Mouse (Mus musculus) midbrain, embryonic 16.5 days (tissue): ENCODE data around the gene Txnrd2. TPM values are rescaled to one million over a fixed set of nuclear protein-coding genes. Genes with fewer than 3 reads are reported as not detected.

Experiments used
- ATAC-seq: fragments of 200-750 bp; cut with Nextera tagmentation; 2 replicates; pipeline ENCODE4 v1.8.0; 2017; ENCODE audit warnings: moderate TSS enrichment
- H3K27ac ChIP-seq: fragments of 300-500 bp; sonication (generic); 2 replicates; pipeline ENCODE4 v1.5.1; 2014; ENCODE audit warnings: mild to moderate bottlenecking, low read length, mixed read lengths
- H3K27me3 ChIP-seq: fragments of 300-500 bp; sonication (generic); 2 replicates; pipeline ENCODE4 v1.6.1; 2014; ENCODE audit warnings: low read depth, low read length, mixed read lengths; ENCODE audit not compliant: control insufficient read depth, insufficient read depth
- H3K36me3 ChIP-seq: fragments of 300-500 bp; sonication (generic); 2 replicates; pipeline ENCODE4 v1.6.1; 2014; ENCODE audit warnings: mild to moderate bottlenecking, low read length, moderate library complexity, mixed read lengths; ENCODE audit not compliant: control insufficient read depth, insufficient read depth
- H3K4me1 ChIP-seq: fragments of 300-500 bp; sonication (generic); 2 replicates; pipeline ENCODE4 v1.6.1; 2014; ENCODE audit warnings: mild to moderate bottlenecking, low read length, mixed read lengths; ENCODE audit not compliant: control insufficient read depth, insufficient read depth
- H3K4me2 ChIP-seq: fragments of 300-500 bp; sonication (generic); 2 replicates; pipeline ENCODE4 v1.6.1; 2014; ENCODE audit warnings: mild to moderate bottlenecking, low read length, mixed read lengths
- H3K4me3 ChIP-seq: fragments of 300-500 bp; sonication (generic); 2 replicates; pipeline ENCODE4 v1.5.1; 2014; ENCODE audit warnings: low read depth, mild to moderate bottlenecking, low read length, moderate library complexity, mixed read lengths
- H3K9ac ChIP-seq: fragments of 300-500 bp; sonication (generic); 2 replicates; pipeline ENCODE4 v1.6.1; 2014; ENCODE audit warnings: low read depth, low read length, mixed read lengths
- H3K9me3 ChIP-seq: fragments of 300-500 bp; sonication (generic); replicated peaks from 2 replicates; pipeline ENCODE4 v1.6.1; 2014; ENCODE audit warnings: mild to moderate bottlenecking, low read length, mixed read lengths; ENCODE audit not compliant: control insufficient read depth, poor library complexity, severe bottlenecking
- WGBS: fragments of 180-500 bp; shearing (Covaris S2); extraction: QIAGEN DNeasy Blood & Tissue Kit; methylation state at CpG from one replicate; pipeline ENCODE4 v1.1.7; 2014; 5-methylcytosine and 5-hydroxymethylcytosine counted together
- polyA plus RNA-seq: library from polyadenylated mRNA; unstranded; fragments of >200 nt; fragmentation: Nextera tagmentation; extraction: Ambion mirVana; gene quantifications from 2 replicates; pipeline ENCODE4 v1.2.1, GENCODE M21; 2015

The Txnrd2 gene
- polyA plus RNA-seq, 1 experiment from 2014 or later, result 36.6 TPM

DNA sequence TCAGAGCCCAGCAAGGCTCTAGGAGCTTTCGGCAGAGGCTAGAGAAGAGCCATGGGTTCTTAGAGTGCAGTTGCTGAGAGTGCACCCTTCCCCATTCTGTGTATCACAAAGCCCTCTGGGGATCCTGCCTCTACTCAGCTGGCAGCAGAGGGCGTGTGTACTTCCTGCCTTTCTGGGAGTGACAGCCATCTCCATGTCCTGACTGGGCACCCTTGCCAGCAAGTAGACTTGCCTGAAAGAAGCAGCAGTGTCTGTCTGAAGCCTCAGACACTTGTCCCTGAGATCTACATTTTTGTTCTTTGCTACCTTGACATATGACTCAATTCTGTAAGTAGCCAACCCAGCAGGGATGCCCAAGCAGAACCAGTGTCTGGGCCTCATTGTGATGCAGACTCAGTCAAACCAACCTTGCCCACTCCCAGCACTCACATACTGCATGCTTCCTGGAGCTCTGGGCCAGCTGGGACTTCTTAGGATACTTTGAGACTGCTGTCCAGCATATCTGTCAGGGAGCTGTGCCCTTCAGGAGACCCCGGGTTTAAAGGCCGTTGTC, 54.8 kb downstream of the Txnrd2 start:
- ATAC-seq, result no peak
- Histone ChIP-seq H3K4me3 (no peak overlapping the region), H3K27ac (no peak overlapping the region), H3K9me3 (no peaks in the 10 kb centered on the region), H3K27me3 (no peaks in the 10 kb centered on the region), H3K4me2 (no peak overlapping the region), H3K4me1 (no peaks in the 10 kb centered on the region), H3K36me3 (no peaks in the 10 kb centered on the region; the same call in none of the 2 replicates), H3K9ac (no peak overlapping the region)
- 62% methylated on average over 4 of the region's 4 CpGs for WGBS

DNA sequence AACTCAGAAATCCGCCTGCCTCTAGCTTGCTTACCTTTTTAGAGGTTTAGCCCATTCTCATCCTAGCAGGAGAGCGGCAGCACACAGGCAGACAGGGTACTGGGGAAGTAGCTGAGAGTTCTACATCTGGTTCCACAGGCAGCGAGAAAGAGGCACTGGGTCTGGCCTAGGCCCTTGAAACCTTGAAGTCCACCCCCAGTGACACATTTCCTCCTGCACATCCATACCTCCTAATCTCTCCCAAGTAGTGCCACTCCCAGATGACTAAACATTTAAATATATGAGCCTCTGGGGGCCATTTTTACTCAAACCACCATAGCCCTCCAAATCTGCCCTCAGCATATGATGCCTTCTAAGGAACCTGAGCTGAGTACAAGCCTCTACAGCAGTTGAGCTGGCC, 56.2 kb downstream of the Txnrd2 start:
- Histone ChIP-seq H3K4me1 (no peaks in the 10 kb centered on the region), H3K36me3 (no peaks in the 10 kb centered on the region; the same call in 1 of the 2 replicates), H3K4me2 (no peak overlapping the region), H3K27ac (no peak overlapping the region), H3K9ac (no peak overlapping the region), H3K27me3 (no peaks in the 10 kb centered on the region), H3K4me3 (no peak overlapping the region), H3K9me3 (no peaks in the 10 kb centered on the region)
- WGBS, result 92% methylated on average over 3 of the region's 3 CpGs
- no peak for ATAC-seq

DNA sequence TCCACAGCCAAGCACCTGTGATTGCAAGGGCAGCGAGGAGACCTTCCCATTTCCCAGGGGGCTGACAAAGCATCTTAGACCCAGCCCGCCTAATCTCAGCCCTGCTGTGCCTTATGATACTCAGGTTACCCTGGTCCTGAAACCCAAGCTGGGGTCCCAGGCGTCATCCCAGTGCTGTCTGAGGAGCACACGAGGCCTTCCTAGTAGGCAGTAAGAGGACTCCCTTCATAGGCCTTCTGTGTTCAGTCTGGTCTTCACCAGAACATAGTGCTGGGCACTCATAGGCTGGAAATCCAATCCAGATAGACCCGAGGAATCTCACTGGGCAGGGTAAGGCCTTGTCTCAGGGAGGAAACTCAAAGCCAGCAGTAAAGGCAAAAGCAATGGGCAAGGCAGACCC, 57.7 kb downstream of the Txnrd2 start:
- H3K27me3 ChIP-seq, result no peaks in the 10 kb centered on the region
- H3K4me3 ChIP-seq, result no peak overlapping the region
- no peak overlapping the region for H3K4me2 ChIP-seq
- no peaks in the 10 kb centered on the region for H3K36me3 ChIP-seq
- WGBS, result 66% methylated on average over 5 of the region's 5 CpGs
- no peaks in the 10 kb centered on the region for H3K4me1 ChIP-seq
- ATAC-seq, result no peak
- no peak overlapping the region for H3K9ac ChIP-seq
- H3K9me3 ChIP-seq, result no peaks in the 10 kb centered on the region
- H3K27ac ChIP-seq, result no peak overlapping the region

DNA sequence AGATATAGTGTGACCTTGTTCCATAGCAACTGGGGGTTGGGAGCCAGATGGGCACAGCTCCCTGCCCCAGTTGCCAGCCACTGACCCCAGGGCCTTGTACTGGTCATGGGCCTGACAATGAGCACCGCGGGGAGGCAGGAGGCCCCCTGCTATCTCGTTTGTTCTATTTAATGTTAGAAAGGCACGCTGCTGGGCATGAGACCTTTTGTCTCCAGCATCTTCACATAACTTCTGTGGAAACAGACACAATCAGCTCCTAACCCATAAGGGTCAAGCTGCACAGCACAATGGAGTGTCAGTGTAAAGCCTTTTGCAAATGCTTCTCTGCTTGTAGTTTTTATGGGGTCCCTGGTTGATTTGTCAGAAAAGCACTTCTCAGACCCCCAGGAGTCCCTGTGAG, 58.2 kb downstream of the Txnrd2 start:
- H3K9ac ChIP-seq, result no peak overlapping the region
- H3K4me2 ChIP-seq, result no peak overlapping the region
- no peak overlapping the region for H3K4me3 ChIP-seq
- no peak for ATAC-seq
- H3K4me1 ChIP-seq, result no peaks in the 10 kb centered on the region
- H3K36me3 ChIP-seq, result no peaks in the 10 kb centered on the region
- 11% methylated on average over 4 of the region's 4 CpGs for WGBS
- H3K27ac ChIP-seq, result no peak overlapping the region
- H3K9me3 ChIP-seq, result no peaks in the 10 kb centered on the region
- H3K27me3 ChIP-seq, result no peaks in the 10 kb centered on the region

DNA sequence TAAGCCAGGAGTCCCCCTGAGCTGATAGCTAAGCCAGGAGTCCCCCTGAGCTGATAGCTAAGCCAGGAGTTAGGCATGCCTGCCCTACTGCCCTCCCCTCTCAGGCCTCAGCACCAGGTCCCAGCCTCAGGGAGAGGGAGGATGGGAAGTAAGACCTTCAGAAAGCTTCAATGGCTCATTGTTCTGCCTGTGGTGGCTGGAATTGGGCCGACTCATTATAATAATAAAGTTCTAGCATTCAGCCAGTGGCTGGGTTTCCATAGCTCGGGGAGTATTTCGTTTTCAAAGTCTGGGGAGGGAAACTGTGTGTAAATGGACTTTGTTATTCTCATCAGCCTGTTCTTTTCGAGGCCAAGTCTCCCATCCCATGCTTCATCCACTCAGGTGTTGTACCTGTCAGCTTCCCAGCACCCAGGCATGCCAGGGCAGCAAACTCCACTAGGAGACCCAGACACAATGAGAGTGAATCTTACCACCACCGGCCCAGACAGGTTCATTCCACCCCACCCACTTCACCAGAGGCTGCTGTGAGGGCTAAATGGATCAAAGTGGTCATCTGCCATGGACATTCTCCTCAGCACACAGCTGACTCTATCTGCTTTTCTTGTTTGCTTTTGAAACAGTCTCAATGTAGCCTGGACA, 58.7 kb downstream of the Txnrd2 start:
- Histone ChIP-seq H3K27ac (no peak overlapping the region), H3K36me3 (no peaks in the 10 kb centered on the region), H3K4me3 (no peak overlapping the region), H3K4me2 (no peak overlapping the region), H3K4me1 (no peaks in the 10 kb centered on the region), H3K9ac (no peak overlapping the region), H3K9me3 (no peaks in the 10 kb centered on the region), H3K27me3 (no peaks in the 10 kb centered on the region)
- WGBS, result 13% methylated on average over 5 of the region's 5 CpGs
- ATAC-seq, result no peak; the same call in 1 of the 2 replicates

DNA sequence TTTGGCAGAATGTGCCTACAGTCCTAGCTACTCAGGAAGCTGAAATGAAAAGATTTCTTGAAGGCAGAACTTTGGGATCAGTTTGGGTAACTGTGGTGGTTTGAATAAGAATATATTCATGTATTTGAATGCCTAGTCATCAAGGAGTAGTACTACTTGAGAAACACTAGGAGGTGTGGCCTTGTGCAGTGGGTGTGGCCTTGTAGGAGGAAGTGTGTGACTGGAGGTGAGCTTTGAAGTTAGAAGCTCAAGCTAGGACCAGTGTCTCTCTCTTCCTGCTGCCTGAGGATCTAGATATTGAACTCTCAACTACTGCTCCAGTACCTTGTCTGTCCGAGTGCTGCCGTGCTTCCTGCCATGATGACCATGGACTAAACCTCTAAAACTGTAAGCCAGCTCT, 59.9 kb downstream of the Txnrd2 start:
- H3K4me1 ChIP-seq, result no peaks in the 10 kb centered on the region
- ATAC-seq, result no peak
- no peak overlapping the region for H3K27ac ChIP-seq
- 100% methylated on average over 2 of the region's 2 CpGs for WGBS
- no peaks in the 10 kb centered on the region for H3K9me3 ChIP-seq
- no peak overlapping the region for H3K4me2 ChIP-seq
- H3K36me3 ChIP-seq, result no peaks in the 10 kb centered on the region
- H3K4me3 ChIP-seq, result no peak overlapping the region
- H3K9ac ChIP-seq, result no peak overlapping the region
- no peaks in the 10 kb centered on the region for H3K27me3 ChIP-seq

DNA sequence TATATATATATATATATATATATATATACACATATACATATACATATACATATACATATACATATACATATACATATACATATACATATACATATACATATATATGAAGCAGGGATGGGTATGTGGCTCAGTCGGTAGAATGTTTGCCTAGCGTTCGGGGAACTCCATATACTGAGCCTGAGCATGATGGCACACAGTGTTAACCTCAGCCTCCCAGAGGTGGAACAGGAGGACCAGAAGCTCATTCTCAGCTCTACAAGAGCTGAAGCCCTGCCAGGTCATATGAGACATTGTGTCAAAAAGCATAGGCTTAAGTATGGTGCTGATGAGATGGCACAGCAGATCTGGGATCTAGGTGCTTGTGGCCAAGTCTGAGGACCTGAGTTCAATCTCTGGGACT, 64.1 kb downstream of the Txnrd2 start:
- Histone ChIP-seq H3K27me3 (no peaks in the 10 kb centered on the region), H3K36me3 (no peaks in the 10 kb centered on the region), H3K4me1 (no peaks in the 10 kb centered on the region), H3K4me2 (no peak overlapping the region), H3K4me3 (no peak overlapping the region), H3K9ac (no peak overlapping the region), H3K27ac (no peak overlapping the region), H3K9me3 (no peaks in the 10 kb centered on the region)
- no peak for ATAC-seq
- 95% methylated on average over 3 of the region's 3 CpGs for WGBS

DNA sequence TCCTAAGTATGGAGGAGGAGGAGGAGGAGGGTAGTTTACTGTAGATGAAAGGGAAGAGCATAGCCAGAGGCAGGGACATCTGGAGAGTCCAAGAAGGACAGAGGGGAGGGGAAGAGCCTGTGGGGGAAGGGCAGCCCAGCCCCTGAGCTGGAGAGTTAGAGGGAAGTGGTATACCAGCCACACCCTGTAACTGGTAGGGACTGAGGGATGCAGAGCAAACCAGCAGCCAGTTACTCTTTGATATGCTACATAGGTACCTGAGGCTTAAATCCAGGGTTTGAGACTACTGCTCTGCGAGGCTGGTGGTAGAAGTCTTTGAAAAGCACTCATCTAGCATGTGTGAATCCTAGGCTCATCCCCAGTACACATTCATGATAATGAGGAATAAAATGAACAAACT, 64.7 kb downstream of the Txnrd2 start:
- no peaks in the 10 kb centered on the region for H3K27me3 ChIP-seq
- no peak overlapping the region for H3K4me3 ChIP-seq
- no peak overlapping the region for H3K9ac ChIP-seq
- WGBS, result 63% methylated on average over 1 of the region's 1 CpGs
- ATAC-seq, result no peak
- H3K27ac ChIP-seq, result no peak overlapping the region
- no peaks in the 10 kb centered on the region for H3K9me3 ChIP-seq
- H3K4me2 ChIP-seq, result no peak overlapping the region
- H3K4me1 ChIP-seq, result no peaks in the 10 kb centered on the region
- H3K36me3 ChIP-seq, result no peaks in the 10 kb centered on the region

DNA sequence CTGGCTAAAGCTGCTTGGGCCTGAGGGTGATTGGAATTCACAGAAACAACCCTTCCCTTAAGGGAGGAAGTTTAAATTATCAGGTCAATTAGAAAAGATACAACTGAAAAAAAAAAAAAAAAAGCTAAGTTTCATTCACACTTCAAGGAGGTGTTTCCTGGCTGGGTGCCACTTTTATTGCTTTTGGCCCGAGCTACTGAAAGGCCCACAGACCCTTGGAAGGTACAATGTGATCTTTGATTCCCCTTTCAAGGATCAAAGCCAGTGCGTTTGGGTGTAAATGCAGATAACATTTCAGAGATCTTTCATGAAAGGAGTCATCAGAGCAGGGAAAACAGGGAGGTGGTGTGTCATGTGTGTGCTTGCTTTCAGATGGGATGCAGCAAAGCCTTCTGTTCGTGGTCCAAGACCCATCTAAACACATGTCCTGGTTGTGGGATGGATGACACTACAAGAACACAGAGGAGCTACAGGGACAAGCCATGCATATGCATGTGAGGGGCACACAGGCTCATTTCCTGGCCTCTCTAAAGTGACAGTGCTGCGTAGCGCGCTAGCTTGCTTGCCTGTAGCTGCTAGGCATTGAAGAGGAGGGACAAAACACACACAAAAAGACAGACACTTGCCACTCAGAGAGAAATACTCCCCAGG, 71.8 kb downstream of the Txnrd2 start:
- no peaks in the 10 kb centered on the region for H3K27me3 ChIP-seq
- H3K4me2 ChIP-seq, result peak overlapping the region; percentile 91
- no peak; the same call in 1 of the 2 replicates for ATAC-seq
- peaks cover 4% of the 10 kb centered on the region for H3K36me3 ChIP-seq
- WGBS, result 4% methylated on average over 6 of the region's 6 CpGs
- peak overlapping the region; percentile 90 for H3K9ac ChIP-seq
- H3K27ac ChIP-seq, result peak overlapping the region; percentile 95
- H3K9me3 ChIP-seq, result no peaks in the 10 kb centered on the region
- peaks cover 17% of the 10 kb centered on the region for H3K4me1 ChIP-seq
- H3K4me3 ChIP-seq, result peak overlapping the region; percentile 82
